Mouse (Mus musculus) adrenal gland, adult 18-20 months (tissue): ENCODE results near the gene Rapgef4. TPM values are rescaled to one million over a fixed set of nuclear protein-coding genes. Genes with fewer than 3 reads are reported as not detected.
"Not testable (repeated sequence)": the region's sequence is repeated elsewhere in the genome, so short reads cannot be mapped to it uniquely, and the experiment has no call there.

ENCODE experiments used
- DNase-seq, 2 experiments: peaks; one replicate each; pipeline ENCODE4 v3.0.0; 2021 to 2022; ENCODE audit warnings: low spot score in 2 of 2
- total RNA-seq, 2 experiments: library from RNA; stranded (reverse); gene quantifications; 1 replicate in 1 of 2; 2 replicates in 1 of 2; pipeline ENCODE4 v1.2.3; 2021

Gene Rapgef4
- total RNA-seq, 2 experiments from 2014 or later, result 43.3 to 279 TPM

- no peak for DNase-seq
Observed at GRCm38 (mm10) chr2:72116103-72116502, 135.1 kb downstream of the Rapgef4 start.

GRCm38 (mm10) chr2:72116698-72117097 lies 135.7 kb downstream of the Rapgef4 start:
- DNase-seq, result no peak

GRCm38 (mm10) chr2:72117138-72118011 lies 136.3 kb downstream of the Rapgef4 start:
- DNase-seq, result peak; percentile 43 to 65

- no peak for DNase-seq
Observed at GRCm38 (mm10) chr2:72120211-72120610, 139.2 kb downstream of the Rapgef4 start.

GRCm38 (mm10) chr2:72122410-72123223 lies 141.6 kb downstream of the Rapgef4 start:
- DNase-seq, result no peak

- no peak for DNase-seq
Observed at GRCm38 (mm10) chr2:72123851-72124250, 142.8 kb downstream of the Rapgef4 start.

GRCm38 (mm10) chr2:72125786-72126185 lies 144.7 kb downstream of the Rapgef4 start:
- DNase-seq, result no peak

GRCm38 (mm10) chr2:72126411-72126810 lies 145.4 kb downstream of the Rapgef4 start:
- DNase-seq, result no peak

GRCm38 (mm10) chr2:72129612-72130311 lies 148.7 kb downstream of the Rapgef4 start:
- DNase-seq, result no peak

GRCm38 (mm10) chr2:72132222-72132621 lies 151.2 kb downstream of the Rapgef4 start:
- DNase-seq, result no peak

GRCm38 (mm10) chr2:72136045-72136444 lies 155.0 kb downstream of the Rapgef4 start:
- no peak for DNase-seq

GRCm38 (mm10) chr2:72136486-72137264 lies 155.6 kb downstream of the Rapgef4 start:
- no peak for DNase-seq

GRCm38 (mm10) chr2:72139863-72140845 lies 159.1 kb downstream of the Rapgef4 start:
- no peak for DNase-seq

GRCm38 (mm10) chr2:72141091-72141490 lies 160.1 kb downstream of the Rapgef4 start:
- DNase-seq, result no peak

GRCm38 (mm10) chr2:72141732-72142131 lies 160.7 kb downstream of the Rapgef4 start:
- DNase-seq, result not testable (repeated sequence)

- DNase-seq, result no peak
Observed at GRCm38 (mm10) chr2:72143413-72143812, 162.4 kb downstream of the Rapgef4 start.

GRCm38 (mm10) chr2:72144576-72145200 lies 163.6 kb downstream of the Rapgef4 start:
- DNase-seq, result no peak

GRCm38 (mm10) chr2:72145281-72145875 lies 164.3 kb downstream of the Rapgef4 start:
- peak in 1 of 2 experiments; percentile 60 for DNase-seq
